Mouse (Mus musculus): ENCODE results near the gene Gm49322. TPM values are rescaled to one million over a fixed set of nuclear protein-coding genes. Genes with fewer than 3 reads are reported as not detected.

Gene Gm49322
- polyA plus RNA-seq, 1 experiment from 2014 or later = 4.1 TPM

Small RNAs within 50 kb of the gene (microRNA-seq; reads per million reads assigned to microRNA genes)
- not detected for gene Mir6912

Other genes with a start within 250 kb of the Gm49322 start
- gene Plk5, start 249.6 kb upstream of the Gm49322 start, polyA plus RNA-seq (2015; fragmentation: Nextera tagmentation; extraction: Ambion mirVana) = 2.2 and 4.5 TPM in 2 replicates
- 16.3 TPM in 2 replicates for gene Mex3d, start 218.4 kb upstream of the Gm49322 start, polyA plus RNA-seq (2015; fragmentation: Nextera tagmentation; extraction: Ambion mirVana)
- gene Mbd3, start 206.5 kb upstream of the Gm49322 start, polyA plus RNA-seq (2015; fragmentation: Nextera tagmentation; extraction: Ambion mirVana) = 247 and 256 TPM in 2 replicates
- gene Uqcr11, start 199.2 kb upstream of the Gm49322 start, polyA plus RNA-seq (2015; fragmentation: Nextera tagmentation; extraction: Ambion mirVana) = 455 and 522 TPM in 2 replicates
- gene Tcf3, start 172.4 kb upstream of the Gm49322 start, polyA plus RNA-seq (2015; fragmentation: Nextera tagmentation; extraction: Ambion mirVana) = 63.7 and 74.6 TPM in 2 replicates
- gene Onecut3, start 111.2 kb upstream of the Gm49322 start, polyA plus RNA-seq (2015; fragmentation: Nextera tagmentation; extraction: Ambion mirVana) = 0.07 and 0.46 TPM in 2 replicates
- gene Atp8b3, start 66.9 kb upstream of the Gm49322 start, polyA plus RNA-seq (2015; fragmentation: Nextera tagmentation; extraction: Ambion mirVana) = 0.16 and 0.23 TPM in 2 replicates
- 28.1 and 30.3 TPM in 2 replicates for gene Rexo1, start 44.5 kb upstream of the Gm49322 start, polyA plus RNA-seq (2015; fragmentation: Nextera tagmentation; extraction: Ambion mirVana)
- gene Klf16, start 28.7 kb upstream of the Gm49322 start, polyA plus RNA-seq (2015; fragmentation: Nextera tagmentation; extraction: Ambion mirVana) = 9.2 and 10.1 TPM in 2 replicates
- gene Abhd17a, start 15.7 kb upstream of the Gm49322 start, polyA plus RNA-seq (2015; fragmentation: Nextera tagmentation; extraction: Ambion mirVana) = 92.2 and 93.1 TPM in 2 replicates
- 69.9 and 77.2 TPM in 2 replicates for gene Scamp4, start 3.1 kb upstream of the Gm49322 start, polyA plus RNA-seq (2015; fragmentation: Nextera tagmentation; extraction: Ambion mirVana)
- gene Adat3, start 3.1 kb upstream of the Gm49322 start, polyA plus RNA-seq (2015; fragmentation: Nextera tagmentation; extraction: Ambion mirVana) = 6.4 and 6.7 TPM in 2 replicates
- 91.3 and 96.9 TPM in 2 replicates for gene Csnk1g2, start 16.8 kb downstream of the Gm49322 start, polyA plus RNA-seq (2015; fragmentation: Nextera tagmentation; extraction: Ambion mirVana)
- gene Btbd2, start 51.0 kb downstream of the Gm49322 start, polyA plus RNA-seq (2015; fragmentation: Nextera tagmentation; extraction: Ambion mirVana) = 75.2 and 79.7 TPM in 2 replicates
- 57.1 and 61.2 TPM in 2 replicates for gene Mknk2, start 72.1 kb downstream of the Gm49322 start, polyA plus RNA-seq (2015; fragmentation: Nextera tagmentation; extraction: Ambion mirVana)
- 56.9 and 59.4 TPM in 2 replicates for gene Mob3a, start 96.0 kb downstream of the Gm49322 start, polyA plus RNA-seq (2015; fragmentation: Nextera tagmentation; extraction: Ambion mirVana)
- 32.5 and 44.1 TPM in 2 replicates for gene Izumo4, start 96.2 kb downstream of the Gm49322 start, polyA plus RNA-seq (2015; fragmentation: Nextera tagmentation; extraction: Ambion mirVana)
- gene Ap3d1, start 136.2 kb downstream of the Gm49322 start, polyA plus RNA-seq (2015; fragmentation: Nextera tagmentation; extraction: Ambion mirVana) = 101 and 102 TPM in 2 replicates
- gene Dot1l, start 149.2 kb downstream of the Gm49322 start, polyA plus RNA-seq (2015; fragmentation: Nextera tagmentation; extraction: Ambion mirVana) = 17.4 and 22.5 TPM in 2 replicates
- 62.6 and 65.1 TPM in 2 replicates for gene Sf3a2, start 192.2 kb downstream of the Gm49322 start, polyA plus RNA-seq (2015; fragmentation: Nextera tagmentation; extraction: Ambion mirVana)
- gene Plekhj1, start 192.6 kb downstream of the Gm49322 start, polyA plus RNA-seq (2015; fragmentation: Nextera tagmentation; extraction: Ambion mirVana) = 129 and 143 TPM in 2 replicates
- 0.15 TPM in 1 of 2 replicates, not detected in the other for gene Amh, start 199.2 kb downstream of the Gm49322 start, polyA plus RNA-seq (2015; fragmentation: Nextera tagmentation; extraction: Ambion mirVana)
- not detected in 2 replicates for gene Jsrp1, start 207.5 kb downstream of the Gm49322 start, polyA plus RNA-seq (2015; fragmentation: Nextera tagmentation; extraction: Ambion mirVana)
- 1,342 and 1,351 TPM in 2 replicates for gene Oaz1, start 220.6 kb downstream of the Gm49322 start, polyA plus RNA-seq (2015; fragmentation: Nextera tagmentation; extraction: Ambion mirVana)
- gene Lingo3, start 238.0 kb downstream of the Gm49322 start, polyA plus RNA-seq (2015; fragmentation: Nextera tagmentation; extraction: Ambion mirVana) = 6.0 and 9.3 TPM in 2 replicates
- gene Lsm7, start 249.2 kb downstream of the Gm49322 start, polyA plus RNA-seq (2015; fragmentation: Nextera tagmentation; extraction: Ambion mirVana) = 223 and 228 TPM in 2 replicates
- gene Sppl2b, start 249.3 kb downstream of the Gm49322 start, polyA plus RNA-seq (2015; fragmentation: Nextera tagmentation; extraction: Ambion mirVana) = 64.9 and 78.6 TPM in 2 replicates